Mouse (Mus musculus) ES-E14 (cell line): Measurements from ENCODE around the gene Polr2b.

Source experiments
- CHD2 ChIP-seq: IDR thresholded peaks from 2 replicates; pipeline ENCODE4 v1.6.1; 2014; ENCODE audit warnings: mild to moderate bottlenecking, low read depth, low read length, inconsistent platforms
- MAFK ChIP-seq: IDR thresholded peaks from 2 replicates; pipeline ENCODE4 v1.6.1; 2014; ENCODE audit warnings: mild to moderate bottlenecking, low read depth, low read length, inconsistent platforms; ENCODE audit not compliant: insufficient read depth

DNA sequence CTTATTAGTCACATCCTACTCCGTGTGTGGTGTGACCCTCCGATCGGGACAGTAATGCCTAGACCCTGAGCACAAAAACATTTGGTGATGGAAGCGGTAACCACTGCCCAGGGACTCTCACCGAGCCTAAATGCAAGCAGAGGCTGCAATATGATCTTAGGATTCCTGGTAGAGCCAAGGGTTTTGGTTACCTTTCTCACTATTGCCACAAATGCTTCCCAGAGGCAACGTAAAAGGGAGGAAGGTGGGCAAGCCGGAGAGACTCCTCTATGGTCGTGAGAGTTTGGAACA, 77.4 kb downstream of the Polr2b start:
- TF ChIP-seq CHD2 = no peak
- no peak for TF ChIP-seq MAFK
